ENCODE assay signal across 9 mouse cellular contexts in genomic region chr7:116286611-116287355, GRCm38 (mm10). TPM values are rescaled to one million over a fixed set of nuclear protein-coding genes. Genes with fewer than 3 reads are reported as not detected.
DNase-seq lines count a peak whose midpoint lies in the region; ATAC-seq lines count a peak whose summit lies in the region.
"Had no signal": no experiment of that assay in that cellular context is flagged by ENCODE, and none has a peak within 500 bp of the region (broad histone marks: within the 10 kb centered on the region; RNA-seq: fewer than 3 reads in every experiment).

No protein-coding gene starts in this region.

- H3K4me1 ChIP-seq in erythroblast, embryonic 14.5 days (ENCODE audit: control insufficient read depth), result peaks cover 48% of the 10 kb centered on the region
- H3K4me1 ChIP-seq in intestine, embryonic 15.5 days (replicated peaks), result peaks cover 63% of the 10 kb centered on the region

- 17% methylated on average over 11 of the region's 11 CpGs for WGBS in intestine, embryonic 15.5 days

- peak overlapping the region; percentile 54 for H3K27ac ChIP-seq in intestine, embryonic 15.5 days

- no peak overlapping the region for H3K9ac ChIP-seq in intestine, embryonic 15.5 days

- no peaks in the 10 kb centered on the region for H3K27me3 ChIP-seq in erythroblast, embryonic 14.5 days (ENCODE audit: control insufficient read depth)
- H3K27me3 ChIP-seq in intestine, embryonic 15.5 days (replicated peaks), result no peaks in the 10 kb centered on the region

- no peaks in the 10 kb centered on the region for H3K9me3 ChIP-seq in erythroblast, embryonic 14.5 days (ENCODE audit: control insufficient read depth, low read length)
- no peaks in the 10 kb centered on the region for H3K9me3 ChIP-seq in intestine, embryonic 15.5 days

- H3K36me3 ChIP-seq in erythroblast, embryonic 14.5 days (ENCODE audit: control insufficient read depth), result no peaks in the 10 kb centered on the region
- H3K36me3 ChIP-seq in intestine, embryonic 15.5 days, result no peaks in the 10 kb centered on the region

- no peak for ATAC-seq in erythroblast, adult 5-6 weeks (replicated peaks; ENCODE audit: low FRiP score, poor library complexity, severe bottlenecking)
- peak; percentile 86 for ATAC-seq in intestine, embryonic 15.5 days
- no peak for ATAC-seq in megakaryocyte, adult 5-6 weeks (ENCODE audit: poor library complexity, severe bottlenecking)

- DNase-seq in 3134 (ENCODE audit: extremely low read depth, insufficient read length, low spot score) (peak; percentile 73), liver (peak; percentile 62)
- DNase-seq in thymus, postnatal 10 days (ENCODE audit: low spot score in 2 of 2), result no peak
- no peak for DNase-seq in left cerebral cortex, adult 8-10 months (ENCODE audit: low spot score in 2 of 2)
- DNase-seq: gastrocnemius, postnatal 14 days had no signal

- H3K4me3 ChIP-seq in erythroblast, embryonic 14.5 days (replicated peaks), result peak overlapping the region; percentile 28
- H3K4me3 ChIP-seq in intestine, embryonic 15.5 days (replicated peaks), result no peak overlapping the region

- peak overlapping the region; percentile 24 for H3K4me2 ChIP-seq in intestine, embryonic 15.5 days (replicated peaks)

RNA-seq across cellular contexts. Expression of gene Plekha7, which starts 21.4 kb away (rescaled TPM):
- polyA plus RNA-seq in erythroblast, embryonic 14.5 days (2012), result 0.13 and 0.19 TPM in 2 replicates
- 2.1 TPM in 1 of 2 replicates, not detected in the other for total RNA-seq in erythroblast, adult 5-6 weeks (2015; ENCODE audit: low replicate concordance)
- total RNA-seq in erythroblast, adult 5-6 weeks (2017; ENCODE audit: low replicate concordance), result 0.17 TPM in 1 of 2 replicates, not detected in the other
- 21.1 and 21.4 TPM in 2 replicates for polyA plus RNA-seq in intestine, embryonic 15.5 days (2015; fragmentation: Nextera tagmentation; extraction: Ambion mirVana)
- total RNA-seq in megakaryocyte, adult 5-6 weeks (2015), result 0.02 and 0.16 TPM in 2 replicates
- 0.18 TPM in 1 of 2 replicates, not detected in the other for total RNA-seq in megakaryocyte, adult 5-6 weeks (2017)
- 10 to 100 TPM; 24.7 to 30.1 (median 27.0) TPM for total RNA-seq in left cerebral cortex, adult 8-10 months (2022)

RNA-seq across cellular contexts. Expression of gene Rps13, which starts 47.2 kb away (rescaled TPM):
- polyA plus RNA-seq in erythroblast, embryonic 14.5 days (2012), result 423 and 489 TPM in 2 replicates
- total RNA-seq in erythroblast, adult 5-6 weeks (2015; ENCODE audit: low replicate concordance), result 414 and 431 TPM in 2 replicates
- total RNA-seq in erythroblast, adult 5-6 weeks (2017; ENCODE audit: low replicate concordance), result 293 and 496 TPM in 2 replicates
- 829 and 865 TPM in 2 replicates for polyA plus RNA-seq in intestine, embryonic 15.5 days (2015; fragmentation: Nextera tagmentation; extraction: Ambion mirVana)
- total RNA-seq in megakaryocyte, adult 5-6 weeks (2015), result 1,284 and 1,307 TPM in 2 replicates
- 3,022 and 3,027 TPM in 2 replicates for total RNA-seq in megakaryocyte, adult 5-6 weeks (2017)
- 100 to 1,000 TPM; 189 to 241 (median 224) TPM for total RNA-seq in left cerebral cortex, adult 8-10 months (2022)

Comparison
In these comparisons a context has a peak if more than half of its experiments do, and no peak if none do; other contexts are left out.
1. DNase-seq: peak in 3134 (single experiment) and liver (single experiment); none in thymus, postnatal 10 days (0 of 2) and left cerebral cortex, adult 8-10 months (0 of 2).
2. RNA of gene Plekha7, which starts 21.4 kb away (total RNA-seq): 24.7 to 30.1 TPM in left cerebral cortex, adult 8-10 months; 0.02 to 0.18 TPM in megakaryocyte, adult 5-6 weeks and 0.17 to 2.1 TPM in erythroblast, adult 5-6 weeks; every median in the first group is over 4 times any median in the second.